8 mouse cellular contexts compared by ENCODE assay signal in the genomic region with DNA sequence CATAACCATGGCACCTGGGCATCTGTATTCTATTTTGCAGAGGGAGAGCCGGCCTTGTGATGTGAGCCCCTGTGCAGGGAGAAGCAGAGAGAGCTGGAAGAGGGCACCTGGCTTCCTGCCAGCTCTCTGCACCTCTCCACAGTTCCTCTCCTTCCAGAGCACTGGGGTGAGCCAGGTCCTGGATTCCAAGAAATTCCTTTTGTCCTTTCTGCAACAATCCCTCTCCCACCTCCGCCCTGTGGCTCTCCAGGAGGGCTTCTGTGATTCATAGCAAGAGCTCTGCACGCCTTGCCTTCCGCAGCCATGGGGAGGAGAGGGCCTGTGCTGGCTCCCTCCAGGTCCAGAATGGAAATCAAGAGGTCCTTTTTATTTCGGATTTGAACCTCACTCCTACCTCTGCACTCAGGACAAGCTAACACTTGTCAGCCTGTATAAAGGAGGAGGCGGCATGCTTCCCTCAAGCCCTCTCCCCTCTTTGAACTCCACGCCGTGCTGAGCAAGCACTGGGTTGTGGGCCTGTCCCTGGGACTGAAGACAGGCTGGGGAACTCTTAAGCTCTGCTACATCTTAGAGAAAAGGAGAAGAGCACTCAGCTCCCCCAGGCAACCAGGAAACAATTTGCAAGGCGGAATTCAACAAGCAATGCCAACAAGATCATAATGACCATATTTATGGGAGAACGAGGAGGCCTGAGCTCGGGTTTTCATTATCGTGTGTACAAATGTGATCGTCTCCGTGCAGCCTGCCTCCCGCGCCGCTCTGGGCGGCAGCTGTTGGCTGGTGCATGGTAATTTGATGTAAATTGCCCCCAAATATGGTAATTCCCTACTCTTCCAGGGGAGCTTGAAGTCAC. TPM values are rescaled to one million over a fixed set of nuclear protein-coding genes. Genes with fewer than 3 reads are reported as not detected.
DNase-seq lines count a peak whose midpoint lies in the region; ATAC-seq lines count a peak whose summit lies in the region.

No protein-coding gene starts in this region.

- 4% methylated on average over 18 of the region's 18 CpGs for WGBS in forebrain, embryonic 11.5 days
- WGBS in intestine, embryonic 15.5 days: 18% methylated on average over 18 of the region's 18 CpGs

- no peaks in the 10 kb centered on the region for H3K9me3 ChIP-seq in forebrain, embryonic 11.5 days (ENCODE audit: control insufficient read depth, low read length)
- no peaks in the 10 kb centered on the region for H3K9me3 ChIP-seq in intestine, embryonic 15.5 days

- H3K9ac ChIP-seq in forebrain, embryonic 11.5 days (ENCODE audit: low read length): peak overlapping the region; percentile 28; the same call in 1 of the 2 replicates
- H3K9ac ChIP-seq in intestine, embryonic 15.5 days: 0 out of 2 replicates have a peak overlapping the region, but pooled peaks have one; percentile 18

- peaks cover 11% of the 10 kb centered on the region for H3K27me3 ChIP-seq in forebrain, embryonic 11.5 days (ENCODE audit: control insufficient read depth, insufficient read depth, low read length)
- no peaks in the 10 kb centered on the region for H3K27me3 ChIP-seq in intestine, embryonic 15.5 days (replicated peaks)

- H3K4me2 ChIP-seq in forebrain, embryonic 11.5 days (ENCODE audit: low read depth, low read length, severe bottlenecking): peak overlapping the region; percentile 3; the same call in 1 of the 2 replicates
- peak overlapping the region; percentile 50 for H3K4me2 ChIP-seq in intestine, embryonic 15.5 days (replicated peaks)

- H3K36me3 ChIP-seq in forebrain, embryonic 11.5 days (ENCODE audit: control insufficient read depth, insufficient read depth, low read length): no peaks in the 10 kb centered on the region
- no peaks in the 10 kb centered on the region for H3K36me3 ChIP-seq in intestine, embryonic 15.5 days

- peak; percentile 26 for ATAC-seq in CD4-positive, CD25-positive, alpha-beta regulatory T cell, adult 4 months
- 0 out of 2 replicates have a peak, but pooled peaks have one; percentile 24 for ATAC-seq in forebrain, embryonic 11.5 days (replicated peaks; ENCODE audit: low FRiP score)
- ATAC-seq in intestine, embryonic 15.5 days: no peak

- H3K4me1 ChIP-seq in forebrain, embryonic 11.5 days (replicated peaks; ENCODE audit: control insufficient read depth, insufficient read depth, low read length): peaks cover 23% of the 10 kb centered on the region
- peaks cover 47% of the 10 kb centered on the region for H3K4me1 ChIP-seq in intestine, embryonic 15.5 days (replicated peaks)

- no peak overlapping the region for H3K4me3 ChIP-seq in forebrain, embryonic 11.5 days (ENCODE audit: low read depth, low read length)
- 0 out of 2 replicates have a peak overlapping the region, but pooled peaks have one; percentile 6 for H3K4me3 ChIP-seq in intestine, embryonic 15.5 days (replicated peaks)

- DNase-seq in cerebellum, postnatal 25 days: peak; percentile 55 to 59
- DNase-seq in cerebellum, adult 8-10 months: no peak
- no peak for DNase-seq in forebrain, embryonic 11.5 days (ENCODE audit: low spot score)
- peak; percentile 40 for DNase-seq in naive thymus-derived CD4-positive, alpha-beta T cell, adult 2 months (ENCODE audit: low read depth)
- no peak for DNase-seq in adrenal gland, postnatal 14 days
- DNase-seq in cerebellum, postnatal 4 days (ENCODE audit: low spot score in 2 of 2): no peak

- H3K27ac ChIP-seq in forebrain, embryonic 11.5 days (ENCODE audit: low read depth, low read length): peak overlapping the region; percentile 54
- peak overlapping the region; percentile 38 for H3K27ac ChIP-seq in intestine, embryonic 15.5 days

RNA-seq across cellular contexts. Expression of a gene that starts 35.3 kb away (rescaled TPM):
- 10 to 100 TPM in 1 of 2 experiments, 1 to 10 TPM in 1; 4.3 to 10.2 TPM for polyA plus RNA-seq in CD4-positive, CD25-positive, alpha-beta regulatory T cell, adult 4 months (2017; shearing (Covaris generic))
- polyA plus RNA-seq in forebrain, embryonic 11.5 days (2014; fragmentation: Nextera tagmentation; extraction: Ambion mirVana): 5.0 and 5.2 TPM in 2 replicates
- 428 and 484 TPM in 2 replicates for polyA plus RNA-seq in intestine, embryonic 15.5 days (2015; fragmentation: Nextera tagmentation; extraction: Ambion mirVana)
- 10.2 and 34.6 TPM in 2 replicates for total RNA-seq in adrenal gland, postnatal 14 days (2021)

Comparison
In these comparisons a context has a peak if more than half of its experiments do, and no peak if none do; other contexts are left out.
1. DNase-seq: peak in cerebellum, postnatal 25 days (2 of 2) and naive thymus-derived CD4-positive, alpha-beta T cell, adult 2 months (single experiment); none in cerebellum, adult 8-10 months (single experiment), forebrain, embryonic 11.5 days (single experiment), adrenal gland, postnatal 14 days (single experiment) and cerebellum, postnatal 4 days (0 of 2).
2. RNA of a gene that starts 35.3 kb away (polyA plus RNA-seq): 428 to 484 TPM in intestine, embryonic 15.5 days; 4.3 to 10.2 TPM in CD4-positive, CD25-positive, alpha-beta regulatory T cell, adult 4 months and 5.0 to 5.2 TPM in forebrain, embryonic 11.5 days; every median in the first group is over 10 times any median in the second.